8 mouse cellular contexts compared by ENCODE assay signal in genomic region chr9:72661561-72661894, GRCm38 (mm10). TPM values are rescaled to one million over a fixed set of nuclear protein-coding genes. Genes with fewer than 3 reads are reported as not detected.
DNase-seq lines count a peak whose midpoint lies in the region; ATAC-seq and TF ChIP-seq lines count a peak whose summit lies in the region.

No protein-coding gene starts in this region.

- no peak for TF ChIP-seq CTCF in spleen, adult 2 months (IDR thresholded peaks at IDR 0.05; ENCODE audit: extremely low read depth, insufficient read depth, insufficient read length, insufficient replicate concordance)

- WGBS in spleen, adult 2 months = 7% methylated on average over 13 of the region's 13 CpGs
- under 1% methylated on average over 13 of the region's 13 CpGs for WGBS in limb, embryonic 15.5 days

- peak; percentile 78 for DNase-seq in cerebellum, adult 8-10 months
- DNase-seq in cerebellum, adult 11-12 months = no peak
- DNase-seq in spleen, adult 2 months (ENCODE audit: low read depth in 1 of 2, low spot score in 2 of 2) = no peak
- no peak for DNase-seq in spleen, postnatal 10 days (ENCODE audit: low spot score in 2 of 2)
- no peak for DNase-seq in adrenal gland, adult 18-20 months (ENCODE audit: low spot score in 2 of 2)
- DNase-seq in gastrocnemius, postnatal 10 days = no peak
- DNase-seq in cerebellum, postnatal 10 days = no peak

- peaks cover 6% of the 10 kb centered on the region; the same call in 1 of the 2 replicates for H3K4me1 ChIP-seq in spleen, adult 2 months (ENCODE audit: control insufficient read depth, insufficient read depth, insufficient read length)
- H3K4me1 ChIP-seq in limb, embryonic 15.5 days = peaks cover 32% of the 10 kb centered on the region

- no peak for ATAC-seq in limb, embryonic 15.5 days (ENCODE audit: insufficient number of reproducible peaks, low FRiP score, low TSS enrichment, low read depth)

- no peak for TF ChIP-seq POLR2A in spleen, adult 2 months (IDR thresholded peaks at IDR 0.05; ENCODE audit: low read depth, low read length)

- H3K4me2 ChIP-seq in limb, embryonic 15.5 days = peak overlapping the region; percentile 72

- peaks cover 5% of the 10 kb centered on the region; the same call in 1 of the 2 replicates for H3K27me3 ChIP-seq in spleen, adult 2 months (ENCODE audit: control insufficient read depth, insufficient read depth, low read length)
- no peaks in the 10 kb centered on the region for H3K27me3 ChIP-seq in limb, embryonic 15.5 days

- 0 out of 2 replicates have a peak, but pooled peaks cover 2% of the 10 kb centered on the region for H3K36me3 ChIP-seq in spleen, adult 2 months (ENCODE audit: control insufficient read depth, insufficient read depth, low read length)
- peaks cover 14% of the 10 kb centered on the region for H3K36me3 ChIP-seq in limb, embryonic 15.5 days

- H3K9ac ChIP-seq in limb, embryonic 15.5 days = peak overlapping the region; percentile 57

- no peaks in the 10 kb centered on the region for H3K9me3 ChIP-seq in limb, embryonic 15.5 days

- H3K4me3 ChIP-seq in spleen, adult 2 months (ENCODE audit: extremely low read depth, insufficient read depth, insufficient read length) = peak overlapping the region; percentile 78
- peak overlapping the region; percentile 90 for H3K4me3 ChIP-seq in limb, embryonic 15.5 days

- peak overlapping the region; percentile 91 for H3K27ac ChIP-seq in spleen, adult 2 months (ENCODE audit: insufficient read depth, low read length)
- H3K27ac ChIP-seq in limb, embryonic 15.5 days = peak overlapping the region; percentile 99

RNA-seq across cellular contexts. Expression of gene Nedd4, which starts 0.6 kb away (rescaled TPM):
- 29.9 and 30.6 TPM in 2 replicates for polyA plus RNA-seq in spleen, adult 2 months (2012; rRNA removed)
- polyA plus RNA-seq in limb, embryonic 15.5 days (2015; fragmentation: Nextera tagmentation; extraction: Ambion mirVana) = 569 and 579 TPM in 2 replicates
- 100 to 1,000 TPM; 376 to 378 TPM for total RNA-seq in adrenal gland, adult 18-20 months (2021)
- total RNA-seq in gastrocnemius, postnatal 10 days (2021) = 100 to 1,000 TPM; 563 to 619 TPM
